Mouse (Mus musculus) brown adipose tissue, adult 24 weeks (tissue): ENCODE data around the gene Tmtc1. TPM values are rescaled to one million over a fixed set of nuclear protein-coding genes. Genes with fewer than 3 reads are reported as not detected.

ENCODE experiments used
- H3K27ac ChIP-seq: fragments of 200-500 bp; replicated peaks from 2 replicates; pipeline ENCODE4 v1.5.1; 2012; ENCODE audit warnings: low read depth, mild to moderate bottlenecking, low read length
- H3K4me1 ChIP-seq: fragments of 200-500 bp; 2 replicates; pipeline ENCODE4 v1.6.1; 2012; ENCODE audit warnings: low read length, mixed read lengths; ENCODE audit not compliant: control insufficient read depth, insufficient read depth, insufficient read length
- H3K4me3 ChIP-seq: fragments of 200-500 bp; 2 replicates; pipeline ENCODE4 v1.5.1; 2012; ENCODE audit warnings: low read depth, mild to moderate bottlenecking, low read length, moderate library complexity; ENCODE audit not compliant: insufficient read depth
- polyA plus RNA-seq: library from polyadenylated mRNA; stranded (reverse); fragments of >200 nt; gene quantifications from 2 replicates; pipeline ENCODE4 v1.2.4, GENCODE M21; 2012; ENCODE audit not compliant: missing spikeins, insufficient read depth, insufficient read length

The Tmtc1 gene
- polyA plus RNA-seq, 1 experiment, result 1.9 TPM

GRCm38 (mm10) chr6:148443291-148443725 is 881 bp downstream of the Tmtc1 start:
- Histone ChIP-seq H3K4me3 (peak overlapping the region; percentile 87), H3K4me1 (peaks cover 3% of the 10 kb centered on the region; the same call in 1 of the 2 replicates), H3K27ac (no peak overlapping the region)

DNA sequence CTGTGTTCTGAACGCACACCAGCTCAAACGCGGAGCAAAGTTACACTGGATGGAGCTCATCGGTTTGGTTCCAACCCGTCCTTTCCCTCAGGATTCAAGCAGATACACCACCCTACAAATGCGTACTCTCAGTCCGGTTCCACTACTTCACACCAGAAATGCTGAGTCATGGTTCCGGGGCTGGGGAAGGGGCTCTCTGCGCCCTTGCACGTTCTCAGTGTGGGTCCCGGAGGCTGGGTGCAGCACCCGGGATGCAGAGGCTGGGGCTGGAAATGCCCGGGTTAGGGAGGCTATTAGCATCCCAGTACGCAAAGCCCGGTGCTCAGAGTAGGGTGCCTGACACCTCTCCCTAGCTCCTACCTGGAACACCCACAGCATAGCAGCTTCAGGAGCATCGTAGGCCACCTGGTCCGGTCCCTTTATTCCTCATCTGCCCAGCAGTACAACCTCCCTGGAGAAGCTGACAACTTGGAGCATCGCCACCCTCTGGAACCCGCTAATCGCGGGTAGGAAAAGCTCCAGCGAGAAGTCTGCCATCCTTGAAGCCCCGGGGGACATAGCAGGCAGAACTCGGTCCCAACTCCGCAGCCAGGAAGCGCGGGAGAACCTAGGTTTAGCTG is 1.4 kb downstream of the Tmtc1 start:
- Histone ChIP-seq H3K4me3 (peak overlapping the region; percentile 87), H3K27ac (no peak overlapping the region), H3K4me1 (peaks cover 7% of the 10 kb centered on the region; the same call in 1 of the 2 replicates)

- peaks cover 13% of the 10 kb centered on the region for H3K4me1 ChIP-seq
- 0 out of 2 replicates have a peak overlapping the region, but pooled peaks have one; percentile 1 for H3K4me3 ChIP-seq
- H3K27ac ChIP-seq, result no peak overlapping the region
Measured at GRCm38 (mm10) chr6:148441871-148442270, 2.3 kb downstream of the Tmtc1 start.

DNA sequence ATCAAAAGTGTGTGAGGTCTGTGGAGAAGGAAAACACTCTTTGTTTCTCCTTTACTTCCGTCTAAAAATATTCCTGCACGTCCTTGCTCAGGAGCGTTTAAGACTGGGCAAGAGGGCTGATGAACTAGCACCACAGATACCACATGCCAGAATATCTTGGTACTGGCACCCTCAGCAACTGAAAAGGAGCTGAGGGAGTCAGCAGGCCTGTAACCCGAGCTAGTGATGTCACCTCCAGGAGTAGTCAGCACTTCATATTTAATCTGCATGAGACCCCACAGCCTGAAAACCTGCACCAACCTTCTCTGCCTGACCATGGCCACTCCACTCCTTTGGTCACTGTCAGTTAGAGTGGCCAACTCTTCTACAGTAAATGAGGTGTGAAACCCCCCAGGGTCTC is 5.1 kb downstream of the Tmtc1 start:
- Histone ChIP-seq H3K27ac (no peak overlapping the region), H3K4me3 (no peak overlapping the region), H3K4me1 (peaks cover 13% of the 10 kb centered on the region)

DNA sequence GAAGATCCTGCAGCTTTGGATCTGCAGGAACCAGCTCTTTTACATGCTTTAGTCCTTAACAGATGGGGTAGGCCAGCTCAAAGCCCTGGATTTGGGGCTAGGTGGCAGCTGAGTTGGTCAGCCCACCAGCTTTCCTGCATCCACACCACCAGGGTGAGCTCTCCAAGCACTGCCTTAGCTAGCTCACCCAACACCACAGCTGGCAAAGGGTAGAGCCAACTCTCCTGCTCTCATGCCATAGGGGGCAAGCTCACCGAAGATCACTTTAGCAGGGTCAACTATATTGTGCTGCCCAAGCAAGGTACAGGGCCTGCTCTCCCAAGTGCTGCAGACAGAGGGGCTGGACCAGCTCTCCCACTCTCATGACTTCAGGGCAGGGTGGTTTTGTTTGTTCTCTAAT is 6.6 kb downstream of the Tmtc1 start:
- peaks cover 13% of the 10 kb centered on the region for H3K4me1 ChIP-seq
- H3K27ac ChIP-seq, result peak overlapping the region; percentile 15; the same call in 1 of the 2 replicates
- H3K4me3 ChIP-seq, result no peak overlapping the region

- Histone ChIP-seq H3K4me3 (peak overlapping the region; percentile 12; the same call in 1 of the 2 replicates), H3K4me1 (peaks cover 13% of the 10 kb centered on the region), H3K27ac (no peak overlapping the region)
Measured at GRCm38 (mm10) chr6:148436441-148437001, 7.7 kb downstream of the Tmtc1 start.

GRCm38 (mm10) chr6:148421577-148421976 is 22.6 kb downstream of the Tmtc1 start:
- H3K27ac ChIP-seq, result no peak overlapping the region
- H3K4me1 ChIP-seq, result peaks cover 2% of the 10 kb centered on the region; the same call in 1 of the 2 replicates
- no peak overlapping the region for H3K4me3 ChIP-seq

- H3K27ac ChIP-seq, result no peak overlapping the region
- peaks cover 2% of the 10 kb centered on the region; the same call in 1 of the 2 replicates for H3K4me1 ChIP-seq
- H3K4me3 ChIP-seq, result no peak overlapping the region
Measured at GRCm38 (mm10) chr6:148420387-148420786, 23.8 kb downstream of the Tmtc1 start.

DNA sequence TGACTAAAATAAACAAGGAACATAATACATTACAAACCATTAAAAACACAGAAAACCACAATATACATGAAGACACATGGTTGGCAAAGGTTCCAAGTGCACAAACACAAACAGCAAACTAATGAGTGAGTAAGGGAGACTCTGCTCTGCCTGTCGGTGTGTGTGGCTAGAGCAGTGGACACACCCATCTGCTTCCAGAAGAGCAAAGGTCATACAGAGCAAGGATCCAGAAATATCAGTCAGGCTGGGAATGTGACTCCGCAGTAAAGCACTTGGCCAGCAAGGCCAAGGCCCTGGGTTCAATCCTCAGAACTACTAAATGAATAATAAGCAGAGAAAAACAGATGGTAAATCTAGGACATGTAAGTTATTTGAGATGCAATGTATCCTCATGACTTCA is 27.6 kb downstream of the Tmtc1 start:
- Histone ChIP-seq H3K4me3 (no peak overlapping the region), H3K27ac (no peak overlapping the region), H3K4me1 (peaks cover 2% of the 10 kb centered on the region; the same call in 1 of the 2 replicates)

DNA sequence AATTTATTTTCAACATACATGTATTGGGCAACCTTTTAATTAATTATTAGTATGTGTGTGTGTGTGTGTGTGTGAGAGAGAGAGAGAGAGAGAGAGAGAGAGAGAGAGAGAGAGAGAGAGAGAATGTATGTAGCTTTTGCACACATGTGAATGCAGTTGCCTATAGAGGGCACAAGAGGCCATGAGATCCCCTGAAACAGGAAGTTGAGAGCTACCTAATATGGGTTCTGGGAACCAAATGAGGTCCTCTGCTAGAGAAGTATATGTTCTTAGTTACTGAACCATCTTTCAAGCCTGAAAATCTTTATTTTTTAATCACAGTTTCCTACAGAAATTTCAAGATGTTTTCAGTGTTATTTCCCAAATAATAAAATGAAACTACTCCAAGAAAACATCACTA is 30.6 kb downstream of the Tmtc1 start:
- H3K27ac ChIP-seq, result no peak overlapping the region
- peaks cover 2% of the 10 kb centered on the region; the same call in 1 of the 2 replicates for H3K4me1 ChIP-seq
- H3K4me3 ChIP-seq, result no peak overlapping the region

- H3K27ac ChIP-seq, result peak overlapping the region; percentile 52
- peaks cover 15% of the 10 kb centered on the region; the same call in 1 of the 2 replicates for H3K4me1 ChIP-seq
- H3K4me3 ChIP-seq, result no peak overlapping the region
Measured at GRCm38 (mm10) chr6:148406792-148407490, 37.2 kb downstream of the Tmtc1 start.

- no peak overlapping the region for H3K27ac ChIP-seq
- H3K4me1 ChIP-seq, result peaks cover 16% of the 10 kb centered on the region; the same call in 1 of the 2 replicates
- H3K4me3 ChIP-seq, result no peak overlapping the region
Measured at GRCm38 (mm10) chr6:148405599-148405998, 38.6 kb downstream of the Tmtc1 start.

DNA sequence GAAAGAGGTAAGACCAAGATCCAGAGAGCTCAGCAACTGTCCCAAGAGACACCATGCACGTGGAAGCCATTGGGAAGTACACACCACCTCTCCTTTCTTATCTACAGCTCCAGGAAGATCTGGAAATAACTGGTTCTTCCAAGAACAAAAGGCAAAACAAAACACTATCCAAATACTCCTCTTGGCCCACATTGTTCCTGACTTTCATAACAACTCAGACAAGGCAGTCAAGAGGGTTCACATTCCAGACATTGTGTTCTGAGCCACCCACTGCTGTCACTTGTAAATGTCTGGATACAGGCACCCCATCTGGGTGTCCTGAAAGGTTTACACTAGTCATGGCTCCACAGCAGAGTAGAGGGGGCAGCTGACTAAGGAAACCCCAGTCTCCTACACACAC is 39.7 kb downstream of the Tmtc1 start:
- Histone ChIP-seq H3K27ac (peak overlapping the region; percentile 85), H3K4me3 (no peak overlapping the region), H3K4me1 (peaks cover 16% of the 10 kb centered on the region; the same call in 1 of the 2 replicates)

- Histone ChIP-seq H3K4me1 (peaks cover 17% of the 10 kb centered on the region; the same call in 1 of the 2 replicates), H3K4me3 (no peak overlapping the region), H3K27ac (peak overlapping the region; percentile 39; the same call in 1 of the 2 replicates)
Measured at GRCm38 (mm10) chr6:148403761-148404160, 40.4 kb downstream of the Tmtc1 start.

DNA sequence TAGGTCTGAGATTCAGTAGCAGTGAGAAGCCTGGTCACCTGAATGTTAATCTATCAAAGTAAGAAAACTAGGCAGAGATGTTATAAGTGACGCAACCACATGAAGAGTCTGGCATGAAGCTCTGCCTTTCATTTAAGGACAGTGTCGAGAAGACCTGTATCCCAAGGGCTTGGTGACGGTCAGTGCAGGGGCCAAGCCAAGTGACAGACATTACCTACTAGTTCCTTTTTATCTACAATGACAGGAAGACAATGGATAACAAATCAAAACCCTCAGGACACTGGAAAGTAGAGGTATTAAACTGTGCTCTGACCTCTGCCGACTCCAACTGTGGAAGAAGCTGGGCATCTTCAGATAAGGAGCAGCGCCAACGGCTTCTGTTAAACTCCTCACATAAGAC is 43.2 kb downstream of the Tmtc1 start:
- Histone ChIP-seq H3K4me3 (no peak overlapping the region), H3K27ac (no peak overlapping the region), H3K4me1 (peaks cover 12% of the 10 kb centered on the region; the same call in 1 of the 2 replicates)
